Mouse (Mus musculus) MEL (cell line): ENCODE measurements at regions not wholly inside any gene's neighbourhood (a gene's known extent, or its start where the extent isn't known, plus 50 kb on each side); places are given as distances from the start of the nearest gene placed in this dataset.

Experiments used
- DNase-seq: peaks from one replicate; pipeline ENCODE4 v3.0.0; 2011; ENCODE audit warnings: low read depth, low spot score
- H3K27ac ChIP-seq: 2 replicates; pipeline ENCODE4 v1.5.1; 2012; ENCODE audit warnings: low read depth, mild to moderate bottlenecking, control low read depth, low read length, moderate library complexity; ENCODE audit not compliant: control insufficient read depth
- H3K27me3 ChIP-seq, 2 experiments: fragments of 150-350 bp in 1 of 2; sonication (generic) in 1 of 2; 2 replicates each; pipeline ENCODE4 v1.6.1; 2012; ENCODE audit warnings: low read length in 2 of 2, mild to moderate bottlenecking in 2 of 2, improper control_type of control experiment in 1 of 2, moderate library complexity in 1 of 2; ENCODE audit not compliant: insufficient read depth in 2 of 2, control insufficient read depth in 1 of 2
- H3K36me3 ChIP-seq, 2 experiments: 2 replicates each; pipeline ENCODE4 v1.6.1; 2012 to 2014; ENCODE audit warnings: low read length in 2 of 2, improper control_type of control experiment in 1 of 2, inconsistent platforms in 1 of 2, mild to moderate bottlenecking in 1 of 2; ENCODE audit not compliant: insufficient read depth in 2 of 2, control insufficient read depth in 1 of 2
- H3K4me1 ChIP-seq, 2 experiments: fragments of 150-350 bp in 1 of 2; sonication (generic) in 1 of 2; 2 replicates each; pipeline ENCODE4 v1.6.1; 2012; ENCODE audit warnings: low read length in 2 of 2, improper control_type of control experiment in 1 of 2, mild to moderate bottlenecking in 1 of 2; ENCODE audit not compliant: insufficient read depth in 2 of 2, control insufficient read depth in 1 of 2
- H3K4me3 ChIP-seq, 2 experiments: fragments of 150-350 bp in 1 of 2; sonication (generic) in 1 of 2; 2 replicates each; pipeline ENCODE4 v1.5.1; 2012; ENCODE audit warnings: low read depth in 2 of 2, low read length in 2 of 2, mild to moderate bottlenecking in 2 of 2, moderate library complexity in 2 of 2, control low read depth in 1 of 2, improper control_type of control experiment in 1 of 2; ENCODE audit not compliant: control insufficient read depth in 1 of 2, insufficient read depth in 1 of 2
- H3K79me2 ChIP-seq: 2 replicates; pipeline ENCODE4 v1.6.1; 2012; ENCODE audit warnings: mild to moderate bottlenecking, low read length, moderate library complexity; ENCODE audit not compliant: control insufficient read depth, poor library complexity, insufficient read depth
- H3K9ac ChIP-seq: 2 replicates; pipeline ENCODE4 v1.6.1; 2012; ENCODE audit warnings: low read depth, mild to moderate bottlenecking, control low read depth, low read length, moderate library complexity; ENCODE audit not compliant: control insufficient read depth, poor library complexity, severe bottlenecking
- H3K9me3 ChIP-seq: fragments of 150-350 bp; sonication (generic); replicated peaks from 2 replicates; pipeline ENCODE4 v1.6.1; 2012; ENCODE audit warnings: mild to moderate bottlenecking, low read length, improper control_type of control experiment, moderate library complexity; ENCODE audit not compliant: insufficient read depth
- BHLHE40 ChIP-seq: IDR thresholded peaks from 2 replicates; pipeline ENCODE4 v1.6.1; 2012; ENCODE audit warnings: low read depth, mild to moderate bottlenecking, inconsistent platforms, low read length, improper control_type of control experiment, borderline replicate concordance
- CTCF ChIP-seq, 3 experiments: IDR thresholded peaks in 2 of 3; conservative IDR thresholded peaks in 1 of 3; 2 replicates each; pipeline ENCODE4 v1.5.1; 2011 to 2012; ENCODE audit warnings: low read length in 3 of 3, low read depth in 2 of 3, mild to moderate bottlenecking in 2 of 3, improper control_type of control experiment in 1 of 3, inconsistent platforms in 1 of 3, mixed read lengths in 1 of 3, moderate library complexity in 1 of 3; ENCODE audit not compliant: control insufficient read depth in 1 of 3, insufficient read depth in 1 of 3, poor library complexity in 1 of 3, severe bottlenecking in 1 of 3
- E2F4 ChIP-seq: IDR thresholded peaks from 2 replicates; pipeline ENCODE4 v1.6.1; 2011; ENCODE audit warnings: low read depth, low read length, improper control_type of control experiment, borderline replicate concordance
- ETS1 ChIP-seq: IDR thresholded peaks from 2 replicates; pipeline ENCODE4 v1.6.1; 2012; ENCODE audit warnings: low read depth, mild to moderate bottlenecking, inconsistent platforms, low read length, improper control_type of control experiment, moderate library complexity
- JUND ChIP-seq: IDR thresholded peaks from 2 replicates; pipeline ENCODE4 v1.6.1; 2011; ENCODE audit warnings: low read depth, mild to moderate bottlenecking, improper control_type of control experiment, low read length
- KAT2A ChIP-seq: conservative IDR thresholded peaks from 2 replicates; pipeline ENCODE4 v1.6.1; 2012; ENCODE audit warnings: low read depth, low read length, improper control_type of control experiment, inconsistent platforms
- MAFK ChIP-seq: IDR thresholded peaks from 2 replicates; pipeline ENCODE4 v1.6.1; 2011; ENCODE audit warnings: low read depth, mild to moderate bottlenecking, low read length, improper control_type of control experiment, borderline replicate concordance
- MAZ ChIP-seq: IDR thresholded peaks from 2 replicates; pipeline ENCODE4 v1.6.1; 2012; ENCODE audit warnings: low read depth, mild to moderate bottlenecking, inconsistent platforms, low read length, improper control_type of control experiment
- MXI1 ChIP-seq: IDR thresholded peaks from 2 replicates; pipeline ENCODE4 v1.6.1; 2011; ENCODE audit warnings: mild to moderate bottlenecking, low read depth, low read length, improper control_type of control experiment
- MYB ChIP-seq: IDR thresholded peaks from 2 replicates; pipeline ENCODE4 v1.6.1; 2011; ENCODE audit warnings: mild to moderate bottlenecking, low read depth, low read length, improper control_type of control experiment
- NELFE ChIP-seq: IDR thresholded peaks from 2 replicates; pipeline ENCODE4 v1.6.1; 2011; ENCODE audit warnings: low read depth, low read length, improper control_type of control experiment
- NRF1 ChIP-seq: IDR thresholded peaks from 2 replicates; pipeline ENCODE4 v1.6.1; 2014; ENCODE audit warnings: low read depth, mild to moderate bottlenecking, inconsistent platforms, low read length, improper control_type of control experiment, moderate library complexity; ENCODE audit not compliant: poor library complexity, insufficient read depth, severe bottlenecking
- POLR2AphosphoS2 ChIP-seq: IDR thresholded peaks from 2 replicates; pipeline ENCODE4 v1.6.1; 2011; ENCODE audit warnings: low read length, improper control_type of control experiment
- POLR2AphosphoS5 ChIP-seq: IDR thresholded peaks from 2 replicates; pipeline ENCODE4 v1.6.1; 2012; ENCODE audit warnings: low read depth, borderline replicate concordance, mild to moderate bottlenecking, inconsistent platforms, low read length, moderate library complexity, mixed read lengths
- RAD21 ChIP-seq: IDR thresholded peaks from 2 replicates; pipeline ENCODE4 v1.6.1; 2011; ENCODE audit warnings: mild to moderate bottlenecking, low read depth, low read length, improper control_type of control experiment
- SIN3A ChIP-seq: IDR thresholded peaks from 2 replicates; pipeline ENCODE4 v1.6.1; 2012; ENCODE audit warnings: low read length, improper control_type of control experiment, inconsistent platforms
- SMC3 ChIP-seq: IDR thresholded peaks from 2 replicates; pipeline ENCODE4 v1.6.1; 2011; ENCODE audit warnings: low read depth, low read length, improper control_type of control experiment
- TAL1 ChIP-seq: IDR thresholded peaks from 2 replicates; pipeline ENCODE4 v1.6.1; 2012; ENCODE audit warnings: mild to moderate bottlenecking, inconsistent platforms, low read length, moderate library complexity, mixed read lengths
- TBP ChIP-seq: IDR thresholded peaks from 2 replicates; pipeline ENCODE4 v1.8.0; 2011; ENCODE audit warnings: low read depth, low read length, improper control_type of control experiment
- TCF12 ChIP-seq: IDR thresholded peaks from 2 replicates; pipeline ENCODE4 v1.6.1; 2014; ENCODE audit warnings: low read depth, mild to moderate bottlenecking, inconsistent platforms, low read length, improper control_type of control experiment, moderate library complexity
- UBTF ChIP-seq: IDR thresholded peaks from 2 replicates; pipeline ENCODE4 v1.6.1; 2012; ENCODE audit warnings: low read depth, mild to moderate bottlenecking, inconsistent platforms, low read length, improper control_type of control experiment, moderate library complexity, borderline replicate concordance; ENCODE audit not compliant: insufficient read depth
- USF2 ChIP-seq, 2 experiments: IDR thresholded peaks; 2 replicates each; pipeline ENCODE4 v1.6.1; 2011 to 2012; ENCODE audit warnings: improper control_type of control experiment in 2 of 2, low read length in 2 of 2, borderline replicate concordance in 1 of 2, inconsistent platforms in 1 of 2, low read depth in 1 of 2, mild to moderate bottlenecking in 1 of 2; ENCODE audit not compliant: insufficient read depth in 1 of 2
- ZMIZ1 ChIP-seq: IDR thresholded peaks from 2 replicates; pipeline ENCODE4 v1.6.1; 2012; ENCODE audit warnings: low read depth, mild to moderate bottlenecking, inconsistent platforms, low read length, improper control_type of control experiment, moderate library complexity
- ZNF384 ChIP-seq: IDR thresholded peaks from 2 replicates; pipeline ENCODE4 v1.6.1; 2012; ENCODE audit warnings: low read depth, mild to moderate bottlenecking, inconsistent platforms, low read length, improper control_type of control experiment

- DNase-seq: no peak
- H3K27me3 ChIP-seq: no peaks in the 10 kb centered on the region; a peak in 1 of 4 replicates
- H3K4me3 ChIP-seq: no peak overlapping the region
- no peaks in the 10 kb centered on the region for H3K36me3 ChIP-seq
- H3K79me2 ChIP-seq: no peaks in the 10 kb centered on the region
- H3K9me3 ChIP-seq: no peaks in the 10 kb centered on the region
- H3K9ac ChIP-seq: no peak overlapping the region
- no peaks in the 10 kb centered on the region for H3K4me1 ChIP-seq
- H3K27ac ChIP-seq: no peak overlapping the region
- TF ChIP-seq NELFE (no peak), JUND (no peak), E2F4 (no peak), MXI1 (no peak), ZNF384 (no peak), ETS1 (no peak)
These were observed 134.3 kb downstream of the Mterf1b start for GRCm38 (mm10) chr5:4326309-4327014.

DNA sequence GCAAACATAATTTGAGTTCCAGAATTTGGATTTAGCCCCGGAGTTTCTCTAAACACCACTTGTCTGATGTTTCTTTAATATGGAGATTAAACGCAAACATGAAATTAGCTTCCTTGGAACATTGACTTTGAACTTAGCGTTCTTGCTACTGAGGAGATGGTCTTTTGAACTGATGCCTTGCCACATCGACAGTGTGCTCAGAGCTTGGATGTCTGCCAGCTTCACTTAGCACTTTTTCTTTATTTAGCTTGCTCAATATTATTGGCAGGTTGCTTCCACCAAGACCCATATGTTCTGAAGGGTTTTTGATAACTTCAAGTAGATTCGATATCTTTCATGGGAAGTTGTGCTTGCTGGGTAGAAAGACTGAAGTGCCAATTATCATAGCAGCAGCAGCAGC, 143.5 kb downstream of the Mterf1b start:
- H3K27ac ChIP-seq: no peak overlapping the region
- no peak overlapping the region for H3K9ac ChIP-seq
- DNase-seq: no peak
- no peaks in the 10 kb centered on the region for H3K9me3 ChIP-seq
- H3K36me3 ChIP-seq: no peaks in the 10 kb centered on the region
- H3K4me3 ChIP-seq: no peak overlapping the region
- H3K79me2 ChIP-seq: no peaks in the 10 kb centered on the region
- H3K27me3 ChIP-seq: no peaks in the 10 kb centered on the region
- no peaks in the 10 kb centered on the region for H3K4me1 ChIP-seq
- TF ChIP-seq MAZ: no peak
- TF ChIP-seq USF2 (IDR thresholded peaks at IDR 0.05; ENCODE audit: borderline replicate concordance in 1 of 2, insufficient read depth in 1 of 2, low read depth in 1 of 2, low read length in 2 of 2): no peak
- TF ChIP-seq MAFK: no peak
- no peak for TF ChIP-seq CTCF (IDR thresholded peaks at IDR 0.05 in 2 of 3, conservative IDR thresholded peaks at IDR 0.05 in 1 of 3; ENCODE audit: control insufficient read depth in 1 of 3, insufficient read depth in 1 of 3, low read depth in 2 of 3, low read length in 3 of 3, poor library complexity in 1 of 3, severe bottlenecking in 1 of 3)
- no peak for TF ChIP-seq MYB
- no peak for TF ChIP-seq TAL1
- TF ChIP-seq, all 39 proteins: peak for 0

DNA sequence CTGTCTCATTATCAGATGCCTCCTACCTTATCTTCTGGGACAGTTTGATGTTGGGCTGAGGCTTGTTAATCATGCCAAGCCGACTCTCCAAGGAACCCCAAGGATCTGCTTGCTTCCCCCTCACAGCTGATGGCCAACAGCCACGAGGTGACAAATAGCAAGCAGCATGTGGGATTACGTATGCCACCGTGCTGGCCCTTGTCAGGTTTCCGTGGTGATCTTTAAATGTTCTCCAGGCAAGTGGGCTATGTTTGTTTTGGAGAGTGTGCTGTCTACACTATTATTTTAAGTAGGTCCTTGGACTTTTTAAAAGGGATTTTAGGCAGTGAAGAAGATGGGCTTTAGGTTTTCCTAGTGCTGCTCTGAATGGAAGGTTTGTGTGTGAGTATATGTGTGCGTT, 149.8 kb downstream of the Mterf1b start:
- TF ChIP-seq TBP: no peak
- TF ChIP-seq MXI1: no peak
- no peak for TF ChIP-seq POLR2AphosphoS5
- no peak for TF ChIP-seq NELFE
- TF ChIP-seq ZNF384: no peak
- TF ChIP-seq RAD21: no peak
- no peak for TF ChIP-seq SIN3A
- TF ChIP-seq MAZ: no peak
- TF ChIP-seq POLR2AphosphoS2: no peak
- TF ChIP-seq UBTF: no peak
- no peak for TF ChIP-seq TCF12
- TF ChIP-seq SMC3: no peak
- no peak for TF ChIP-seq NRF1
- TF ChIP-seq BHLHE40: no peak
- no peak for TF ChIP-seq TAL1
- no peak for TF ChIP-seq ETS1
- TF ChIP-seq KAT2A: no peak
- TF ChIP-seq ZMIZ1: no peak
- TF ChIP-seq, all 39 proteins: peak for 0
- DNase-seq: no peak
- H3K79me2 ChIP-seq: no peaks in the 10 kb centered on the region
- H3K27ac ChIP-seq: no peak overlapping the region
- H3K4me3 ChIP-seq: no peak overlapping the region
- H3K4me1 ChIP-seq: no peaks in the 10 kb centered on the region
- no peaks in the 10 kb centered on the region for H3K9me3 ChIP-seq
- no peaks in the 10 kb centered on the region for H3K27me3 ChIP-seq
- H3K9ac ChIP-seq: no peak overlapping the region
- no peaks in the 10 kb centered on the region for H3K36me3 ChIP-seq
